Mouse (Mus musculus) forebrain, embryonic 11.5 days (tissue): ENCODE results near the gene Rnf41. TPM values are rescaled to one million over a fixed set of nuclear protein-coding genes. Genes with fewer than 3 reads are reported as not detected.

Experiments used
- ATAC-seq: fragments of 200-750 bp; cut with Nextera tagmentation; replicated peaks from 2 replicates; pipeline ENCODE4 v1.8.0; 2017; ENCODE audit warnings: moderate TSS enrichment; ENCODE audit not compliant: low FRiP score
- DNase-seq: peaks from one replicate; pipeline ENCODE4 v3.0.0-alpha.2; 2017; ENCODE audit warnings: low spot score
- H3K27ac ChIP-seq: fragments of 300-500 bp; sonication (generic); 2 replicates; pipeline ENCODE4 v1.5.1; 2014; ENCODE audit warnings: low read depth, low read length
- H3K27me3 ChIP-seq: fragments of 300-500 bp; sonication (generic); 2 replicates; pipeline ENCODE4 v1.6.1; 2014; ENCODE audit warnings: mild to moderate bottlenecking, low read length, mixed read lengths; ENCODE audit not compliant: control insufficient read depth, insufficient read depth
- H3K36me3 ChIP-seq: fragments of 300-500 bp; sonication (generic); 2 replicates; pipeline ENCODE4 v1.6.1; 2014; ENCODE audit warnings: mild to moderate bottlenecking, low read length, moderate library complexity, mixed read lengths; ENCODE audit not compliant: control insufficient read depth, insufficient read depth
- H3K4me1 ChIP-seq: fragments of 300-500 bp; sonication (generic); replicated peaks from 2 replicates; pipeline ENCODE4 v1.6.1; 2014; ENCODE audit warnings: low read length, mixed read lengths; ENCODE audit not compliant: control insufficient read depth, insufficient read depth
- H3K4me2 ChIP-seq: fragments of 300-500 bp; sonication (generic); 2 replicates; pipeline ENCODE4 v1.6.1; 2014; ENCODE audit warnings: low read depth, mild to moderate bottlenecking, low read length, moderate library complexity, mixed read lengths; ENCODE audit not compliant: severe bottlenecking
- H3K4me3 ChIP-seq: fragments of 300-500 bp; sonication (generic); 2 replicates; pipeline ENCODE4 v1.5.1; 2014; ENCODE audit warnings: low read depth, low read length
- H3K9ac ChIP-seq: fragments of 300-500 bp; sonication (generic); 2 replicates; pipeline ENCODE4 v1.6.1; 2014; ENCODE audit warnings: low read length
- H3K9me3 ChIP-seq: fragments of 300-500 bp; sonication (generic); 2 replicates; pipeline ENCODE4 v1.6.1; 2016; ENCODE audit warnings: low read length, mixed read lengths; ENCODE audit not compliant: control insufficient read depth
- WGBS: fragments of 180-500 bp; shearing (Covaris S2); extraction: QIAGEN DNeasy Blood & Tissue Kit; methylation state at CpG from one replicate; pipeline ENCODE4 v1.1.7; 2014; 5-methylcytosine and 5-hydroxymethylcytosine counted together
- polyA plus RNA-seq: library from polyadenylated mRNA; unstranded; fragments of >200 nt; fragmentation: Nextera tagmentation; extraction: Ambion mirVana; gene quantifications from 2 replicates; pipeline ENCODE4 v1.2.1, GENCODE M21; 2014

Gene Rnf41
- polyA plus RNA-seq, 1 experiment from 2014 or later, result 41.5 TPM

- Histone ChIP-seq H3K36me3 (peaks cover 14% of the 10 kb centered on the region; the same call in 1 of the 2 replicates), H3K4me1 (peaks cover 12% of the 10 kb centered on the region; the same call in 1 of the 2 replicates), H3K9ac (peak overlapping the region; percentile 92), H3K27ac (no peak overlapping the region), H3K9me3 (no peaks in the 10 kb centered on the region), H3K27me3 (no peaks in the 10 kb centered on the region), H3K4me3 (peak overlapping the region; percentile 67), H3K4me2 (peak overlapping the region; percentile 79; the same call in 1 of the 2 replicates)
- DNase-seq (no peak), ATAC-seq (no peak)
- WGBS, result 83% methylated on average over 3 of the region's 3 CpGs
Observed at GRCm38 (mm10) chr10:128378462-128378861, 33.0 kb upstream of the Rnf41 start.

DNA sequence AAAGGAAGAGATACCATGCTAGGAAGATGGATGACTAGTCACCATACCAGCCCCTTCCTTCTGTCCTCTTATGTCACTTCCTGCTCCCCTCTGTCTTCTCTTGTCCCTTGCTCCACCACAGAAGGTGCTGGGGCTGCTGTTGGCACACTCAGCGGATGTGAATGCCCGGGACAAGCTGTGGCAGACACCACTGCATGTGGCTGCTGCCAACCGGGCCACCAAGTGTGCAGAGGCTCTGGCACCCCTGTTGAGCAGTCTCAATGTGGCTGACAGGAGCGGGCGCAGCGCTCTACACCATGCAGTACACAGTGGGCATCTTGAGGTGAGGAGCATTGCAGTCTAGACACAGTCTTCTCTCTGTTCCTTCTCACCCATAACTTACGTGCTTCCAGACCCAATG is 32.2 kb upstream of the Rnf41 start:
- Histone ChIP-seq H3K4me3 (no peak overlapping the region), H3K27ac (no peak overlapping the region), H3K27me3 (no peaks in the 10 kb centered on the region), H3K9ac (no peak overlapping the region), H3K36me3 (peaks cover 20% of the 10 kb centered on the region; the same call in 1 of the 2 replicates), H3K9me3 (no peaks in the 10 kb centered on the region), H3K4me1 (peaks cover 12% of the 10 kb centered on the region; the same call in 1 of the 2 replicates), H3K4me2 (no peak overlapping the region)
- ATAC-seq, result no peak
- DNase-seq, result no peak
- WGBS, result 98% methylated on average over 7 of the region's 7 CpGs

DNA sequence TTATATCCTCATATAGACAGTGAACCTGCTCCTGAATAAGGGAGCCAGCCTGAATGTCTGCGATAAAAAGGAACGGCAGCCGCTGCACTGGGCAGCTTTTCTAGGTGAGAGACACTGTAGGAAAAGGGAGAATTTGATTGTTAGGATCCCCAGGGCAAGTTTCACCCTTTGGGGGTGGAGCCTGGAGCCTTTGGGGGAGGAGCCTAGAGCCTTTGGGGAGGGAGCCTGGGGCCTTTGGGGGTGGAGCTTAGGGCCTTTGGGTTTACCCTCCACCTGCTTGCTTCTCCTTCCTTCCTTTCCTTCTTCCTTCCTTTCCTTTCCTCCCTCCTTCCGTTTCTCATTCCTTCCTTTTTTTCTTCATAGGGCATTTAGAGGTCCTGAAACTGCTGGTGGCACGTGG is 30.9 kb upstream of the Rnf41 start:
- no peak overlapping the region for H3K4me3 ChIP-seq

DNA sequence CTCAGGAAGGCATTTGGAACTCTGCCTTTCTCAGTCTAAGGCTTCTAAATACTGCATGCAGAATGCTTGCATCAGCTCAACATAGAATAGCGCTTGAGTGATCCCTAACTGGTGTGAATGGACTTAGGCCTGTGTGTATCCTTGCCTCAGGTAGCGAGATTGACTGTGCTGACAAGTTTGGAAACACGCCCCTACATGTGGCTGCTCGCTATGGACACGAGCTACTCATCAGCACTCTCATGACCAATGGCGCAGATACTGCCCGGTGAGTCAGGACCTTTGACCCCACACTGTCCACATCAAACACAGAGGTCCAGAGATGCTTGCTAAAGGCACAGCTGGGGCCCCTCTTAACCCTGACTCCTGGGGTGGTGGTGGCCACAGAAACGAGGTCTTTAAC is 29.0 kb upstream of the Rnf41 start:
- no peak for ATAC-seq
- no peak overlapping the region for H3K4me3 ChIP-seq
- 93% methylated on average over 8 of the region's 8 CpGs for WGBS

More for the DNA sequence above, 30.9 kb upstream of the Rnf41 start:
- peaks cover 12% of the 10 kb centered on the region; the same call in 1 of the 2 replicates for H3K4me1 ChIP-seq
- peaks cover 23% of the 10 kb centered on the region for H3K36me3 ChIP-seq
- no peak overlapping the region for H3K4me2 ChIP-seq
- no peak overlapping the region for H3K9ac ChIP-seq
- ATAC-seq (no peak), DNase-seq (no peak)
- no peaks in the 10 kb centered on the region for H3K27me3 ChIP-seq
- 90% methylated on average over 5 of the region's 5 CpGs for WGBS
- no peaks in the 10 kb centered on the region for H3K9me3 ChIP-seq
- H3K27ac ChIP-seq, result no peak overlapping the region

GRCm38 (mm10) chr10:128385902-128386301 is 25.6 kb upstream of the Rnf41 start:
- WGBS, result 90% methylated on average over 7 of the region's 7 CpGs
- H3K36me3 ChIP-seq, result peaks cover 44% of the 10 kb centered on the region
- no peaks in the 10 kb centered on the region for H3K9me3 ChIP-seq
- no peak overlapping the region for H3K27ac ChIP-seq
- H3K4me3 ChIP-seq, result no peak overlapping the region
- ATAC-seq (no peak), DNase-seq (no peak)
- H3K4me2 ChIP-seq, result no peak overlapping the region
- no peaks in the 10 kb centered on the region for H3K4me1 ChIP-seq
- H3K9ac ChIP-seq, result no peak overlapping the region
- no peaks in the 10 kb centered on the region for H3K27me3 ChIP-seq

More for the DNA sequence above, 29.0 kb upstream of the Rnf41 start:
- Histone ChIP-seq H3K27me3 (no peaks in the 10 kb centered on the region), H3K9ac (no peak overlapping the region), H3K4me2 (no peak overlapping the region), H3K27ac (no peak overlapping the region), H3K36me3 (peaks cover 29% of the 10 kb centered on the region), H3K9me3 (no peaks in the 10 kb centered on the region), H3K4me1 (peaks cover 10% of the 10 kb centered on the region; the same call in 1 of the 2 replicates)
- DNase-seq, result no peak

GRCm38 (mm10) chr10:128388941-128389340 is 22.5 kb upstream of the Rnf41 start:
- peaks cover 28% of the 10 kb centered on the region for H3K36me3 ChIP-seq
- H3K4me1 ChIP-seq, result no peaks in the 10 kb centered on the region
- DNase-seq, result no peak
- H3K9ac ChIP-seq, result no peak overlapping the region
- H3K9me3 ChIP-seq, result no peaks in the 10 kb centered on the region
- H3K27me3 ChIP-seq, result no peaks in the 10 kb centered on the region
- no peak overlapping the region for H3K27ac ChIP-seq
- no peak overlapping the region for H3K4me2 ChIP-seq
- no peak for ATAC-seq
- 91% methylated on average over 14 of the region's 14 CpGs for WGBS
- no peak overlapping the region for H3K4me3 ChIP-seq

DNA sequence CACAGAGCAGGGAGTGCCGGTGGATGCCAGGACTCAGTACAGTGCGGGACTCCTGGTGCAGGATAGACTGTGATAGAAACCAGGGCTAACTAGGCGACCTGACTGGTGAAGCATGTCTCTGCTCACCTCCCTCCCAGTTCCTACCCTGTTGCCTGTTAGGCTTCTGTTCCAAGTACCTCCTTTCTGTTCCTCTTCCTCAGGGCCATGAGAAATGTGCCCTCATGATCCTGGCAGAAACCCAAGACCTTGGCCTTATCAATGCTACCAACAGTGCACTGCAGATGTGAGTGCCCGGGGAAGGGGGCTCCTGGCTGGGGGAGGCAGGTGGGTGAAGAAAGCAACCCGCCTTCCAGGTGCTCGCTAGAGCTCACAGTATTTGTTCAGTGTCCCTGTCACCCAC is 21.9 kb upstream of the Rnf41 start:
- H3K4me2 ChIP-seq, result no peak overlapping the region
- WGBS, result 96% methylated on average over 6 of the region's 6 CpGs
- no peak for ATAC-seq
- peaks cover 27% of the 10 kb centered on the region for H3K36me3 ChIP-seq
- H3K4me1 ChIP-seq, result no peaks in the 10 kb centered on the region
- no peak overlapping the region for H3K9ac ChIP-seq
- no peak overlapping the region for H3K27ac ChIP-seq
- no peak overlapping the region for H3K4me3 ChIP-seq
- no peak for DNase-seq
- H3K27me3 ChIP-seq, result no peaks in the 10 kb centered on the region
- H3K9me3 ChIP-seq, result no peaks in the 10 kb centered on the region

DNA sequence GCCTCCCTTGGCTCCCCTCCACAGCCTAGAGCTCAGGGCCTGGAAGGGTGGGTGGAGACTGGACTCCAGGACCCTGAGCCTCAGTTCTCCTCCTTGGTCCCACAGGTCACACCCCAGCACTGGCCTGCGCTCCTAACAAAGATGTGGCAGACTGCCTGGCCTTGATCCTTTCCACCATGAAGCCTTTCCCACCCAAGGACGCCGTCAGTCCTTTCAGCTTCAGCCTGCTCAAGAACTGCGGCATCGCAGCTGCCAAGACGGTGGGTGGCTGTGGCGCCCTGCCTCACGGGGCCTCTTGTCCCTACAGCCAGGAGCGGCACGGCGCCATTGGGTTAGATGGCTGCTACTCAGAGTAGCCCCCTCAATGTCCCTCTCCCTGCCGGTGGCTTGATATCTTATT is 21.1 kb upstream of the Rnf41 start:
- ATAC-seq (no peak), DNase-seq (no peak)
- WGBS, result 96% methylated on average over 12 of the region's 12 CpGs

DNA sequence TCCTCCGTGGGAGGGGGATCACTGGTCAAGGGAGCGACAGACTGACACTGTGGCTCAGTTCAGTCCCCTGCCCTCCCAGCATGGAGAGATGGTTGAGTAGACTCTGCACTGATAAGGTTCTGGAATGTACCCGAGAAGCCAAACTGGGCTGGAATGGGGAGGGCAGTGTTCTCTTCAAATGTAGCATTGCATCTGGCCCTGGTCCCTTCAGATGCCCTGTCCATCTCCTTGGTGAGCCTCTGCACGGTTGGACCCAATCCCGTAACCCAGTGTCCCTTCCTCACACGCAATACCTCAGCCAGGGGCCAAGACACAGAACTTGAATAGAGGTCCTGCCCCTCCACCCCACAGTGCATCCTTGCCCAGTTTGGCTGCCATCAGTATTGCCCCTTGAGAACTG is 19.6 kb upstream of the Rnf41 start:
- Histone ChIP-seq H3K27me3 (no peaks in the 10 kb centered on the region), H3K9ac (no peak overlapping the region), H3K36me3 (peaks cover 20% of the 10 kb centered on the region), H3K27ac (no peak overlapping the region), H3K4me3 (no peak overlapping the region), H3K4me1 (no peaks in the 10 kb centered on the region), H3K9me3 (no peaks in the 10 kb centered on the region), H3K4me2 (no peak overlapping the region)
- ATAC-seq (no peak), DNase-seq (no peak)
- WGBS, result 88% methylated on average over 6 of the region's 6 CpGs

More for the DNA sequence above, 21.1 kb upstream of the Rnf41 start:
- Histone ChIP-seq H3K4me2 (no peak overlapping the region), H3K4me3 (no peak overlapping the region), H3K9ac (no peak overlapping the region), H3K27me3 (no peaks in the 10 kb centered on the region), H3K36me3 (peaks cover 23% of the 10 kb centered on the region), H3K27ac (no peak overlapping the region), H3K4me1 (no peaks in the 10 kb centered on the region), H3K9me3 (no peaks in the 10 kb centered on the region)
